Mouse (Mus musculus): ENCODE measurements around the gene Cd80. TPM values are rescaled to one million over a fixed set of nuclear protein-coding genes. Genes with fewer than 3 reads are reported as not detected.
A peak's percentile ranks its signal among the peaks of the same experiment; 100 is the strongest.
"Not testable (repeated sequence)": the region's sequence is repeated elsewhere in the genome, so short reads cannot be mapped to it uniquely, and the experiment has no call there.

Gene Cd80
- total and polyA plus RNA-seq, 3 experiments, result 39.5 to 57.8 (median 46.2) TPM

- H3K27me3 ChIP-seq (replicated peaks); dilution Hi-C loops (cut with MboI; ENCODE audit: extremely low pct_ligation_motif_present, extremely low pct_unique_long_range_greater_than_20kb, low sequenced_read_pairs); DNase-seq (ENCODE audit: extremely low read depth); H3K9me3 ChIP-seq (replicated peaks; ENCODE audit: low read length); H3K4me2 ChIP-seq (ENCODE audit: insufficient read depth, low read depth, poor library complexity, severe bottlenecking); in situ Hi-C loops (cut with MboI; ENCODE audit: low pct_ligation_motif_present, low pct_unique_long_range_greater_than_20kb, low sequenced_read_pairs); H3K9ac ChIP-seq (ENCODE audit: insufficient read depth, low read depth): not testable (repeated sequence)
- Histone ChIP-seq H3K79me2 (replicated peaks; ENCODE audit: control insufficient read depth, extremely low read depth, insufficient read depth, poor library complexity, severe bottlenecking) (peaks cover 67% of the 10 kb centered on the region), H3K4me1 (ENCODE audit: control insufficient read depth in 1 of 2, insufficient read depth in 2 of 2) (peaks cover 10 to 79% of the 10 kb centered on the region in 2 experiments), H3K36me3 (replicated peaks in 1 of 2; ENCODE audit: control insufficient read depth in 1 of 2, insufficient read depth in 1 of 2, low read length in 1 of 2) (peaks cover 81 to 87% of the 10 kb centered on the region in 2 experiments), H3K4me3 (replicated peaks in 1 of 3; ENCODE audit: low read depth in 2 of 3, low read length in 2 of 3, poor library complexity in 1 of 3) (peak overlapping the region in 1 of 3 experiments; percentile 45), H3K27ac (ENCODE audit: insufficient read depth, low read depth) (peak overlapping the region; percentile 53; the same call in 1 of the 2 replicates)
These were observed 21.9 kb downstream of the Cd80 start for GRCm38 (mm10) chr16:38477241-38477608.

- H3K9me3 ChIP-seq (replicated peaks; ENCODE audit: low read length), result no peaks in the 10 kb centered on the region
- H3K4me2 ChIP-seq (ENCODE audit: insufficient read depth, low read depth, poor library complexity, severe bottlenecking), result no peak overlapping the region
- TF ChIP-seq HCFC1 (IDR thresholded peaks at IDR 0.05; ENCODE audit: low read depth, low read length), result no peak
- TF ChIP-seq ZC3H11A (IDR thresholded peaks at IDR 0.05; ENCODE audit: low read depth, low read length), result no peak
- peak; percentile 66 for TF ChIP-seq ZNF384 (IDR thresholded peaks at IDR 0.05; ENCODE audit: low read depth, low read length)
- in situ Hi-C loops (cut with MboI; ENCODE audit: low pct_ligation_motif_present, low pct_unique_long_range_greater_than_20kb, low sequenced_read_pairs), result no loop called here
- peaks cover 80 to 88% of the 10 kb centered on the region in 2 experiments for H3K36me3 ChIP-seq (replicated peaks in 1 of 2; ENCODE audit: control insufficient read depth in 1 of 2, insufficient read depth in 1 of 2, low read length in 1 of 2)
- dilution Hi-C loops (cut with MboI; ENCODE audit: extremely low pct_ligation_motif_present, extremely low pct_unique_long_range_greater_than_20kb, low sequenced_read_pairs), result no loop called here
- H3K27ac ChIP-seq (ENCODE audit: insufficient read depth, low read depth), result no peak overlapping the region
- DNase-seq (ENCODE audit: extremely low read depth), result no peak
- peaks cover 60% of the 10 kb centered on the region for H3K79me2 ChIP-seq (replicated peaks; ENCODE audit: control insufficient read depth, extremely low read depth, insufficient read depth, poor library complexity, severe bottlenecking)
- H3K4me1 ChIP-seq (ENCODE audit: control insufficient read depth in 1 of 2, insufficient read depth in 2 of 2), result peaks cover 10 to 69% of the 10 kb centered on the region in 2 experiments
- H3K9ac ChIP-seq (ENCODE audit: insufficient read depth, low read depth), result no peak overlapping the region
- H3K27me3 ChIP-seq (replicated peaks), result no peaks in the 10 kb centered on the region
- H3K4me3 ChIP-seq (replicated peaks in 1 of 3; ENCODE audit: low read depth in 2 of 3, low read length in 2 of 3, poor library complexity in 1 of 3), result peak overlapping the region in 1 of 3 experiments; percentile 29
These were observed 22.9 kb downstream of the Cd80 start for GRCm38 (mm10) chr16:38478296-38478695.

DNA sequence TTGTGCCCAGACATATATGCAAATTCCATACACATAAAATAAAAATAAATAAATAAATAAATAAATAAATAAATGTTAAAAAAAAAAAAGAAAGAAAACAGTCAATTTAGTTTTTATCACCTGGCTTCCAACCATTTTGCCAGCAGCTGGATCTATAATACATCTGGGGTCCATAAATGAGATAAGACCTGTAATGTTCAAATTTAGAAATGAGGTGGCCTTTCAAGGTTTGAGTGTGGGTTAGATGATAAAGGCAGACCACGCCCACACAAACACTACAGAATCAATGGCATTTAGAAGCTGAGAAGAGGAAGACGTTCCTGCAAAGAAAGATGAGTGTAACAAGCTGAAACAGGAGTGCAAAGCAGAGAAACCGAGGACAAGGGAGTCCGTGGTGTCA, 26.0 kb downstream of the Cd80 start:
- Histone ChIP-seq H3K4me3 (replicated peaks in 1 of 3; ENCODE audit: low read depth in 2 of 3, low read length in 2 of 3, poor library complexity in 1 of 3) (no peak overlapping the region), H3K27ac (ENCODE audit: insufficient read depth, low read depth) (no peak overlapping the region), H3K79me2 (replicated peaks; ENCODE audit: control insufficient read depth, extremely low read depth, insufficient read depth, poor library complexity, severe bottlenecking) (peaks cover 43% of the 10 kb centered on the region), H3K27me3 (replicated peaks) (no peaks in the 10 kb centered on the region), H3K9ac (ENCODE audit: insufficient read depth, low read depth) (no peak overlapping the region), H3K4me1 (ENCODE audit: control insufficient read depth in 1 of 2, insufficient read depth in 2 of 2) (peaks cover 7 to 40% of the 10 kb centered on the region in 2 experiments), H3K36me3 (replicated peaks in 1 of 2; ENCODE audit: control insufficient read depth in 1 of 2, insufficient read depth in 1 of 2, low read length in 1 of 2) (peaks cover 80 to 91% of the 10 kb centered on the region in 2 experiments), H3K9me3 (replicated peaks; ENCODE audit: low read length) (no peaks in the 10 kb centered on the region), H3K4me2 (ENCODE audit: insufficient read depth, low read depth, poor library complexity, severe bottlenecking) (no peak overlapping the region)
- in situ Hi-C loops (cut with MboI; ENCODE audit: low pct_ligation_motif_present, low pct_unique_long_range_greater_than_20kb, low sequenced_read_pairs) (no loop called here), dilution Hi-C loops (cut with MboI; ENCODE audit: extremely low pct_ligation_motif_present, extremely low pct_unique_long_range_greater_than_20kb, low sequenced_read_pairs) (no loop called here)
- no peak for DNase-seq (ENCODE audit: extremely low read depth)
- TF ChIP-seq USF2 (conservative IDR thresholded peaks at IDR 0.05; ENCODE audit: low read depth, low read length) (no peak), TBP (conservative IDR thresholded peaks at IDR 0.05; ENCODE audit: low read depth, low read length) (no peak), BHLHE40 (IDR thresholded peaks at IDR 0.05; ENCODE audit: low read depth, low read length) (no peak)
